Mouse (Mus musculus) right cerebral cortex, postnatal 10 days (tissue): ENCODE results near the gene Ube2u.
A peak's percentile ranks its signal among the peaks of the same experiment; 100 is the strongest.

Experiments
- DNase-seq, 2 experiments: peaks; one replicate each; pipeline ENCODE4 v3.0.0; 2021; ENCODE audit warnings: low spot score in 2 of 2

Ube2u gene

DNA sequence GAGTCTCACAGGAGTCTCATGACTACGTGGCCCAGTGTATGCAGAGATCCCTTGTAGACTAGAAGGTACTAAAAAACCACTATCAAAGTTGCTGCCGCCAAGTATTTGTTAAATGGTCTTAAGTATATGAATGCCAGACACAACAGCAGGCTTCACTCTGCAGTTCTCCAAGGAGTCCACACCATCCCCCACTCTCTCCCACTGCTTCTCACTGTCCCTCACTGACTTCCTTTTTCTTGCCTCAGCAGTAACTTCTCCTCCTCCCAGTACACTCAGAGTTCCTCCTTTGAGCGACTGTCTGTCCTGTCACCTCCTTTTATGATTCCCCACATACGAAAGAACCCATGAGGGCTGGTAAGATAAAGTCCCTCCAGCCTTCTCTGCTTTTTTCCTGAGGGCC is 69.3 kb downstream of the Ube2u start:
- peak in 1 of 2 experiments; percentile 30 for DNase-seq

DNA sequence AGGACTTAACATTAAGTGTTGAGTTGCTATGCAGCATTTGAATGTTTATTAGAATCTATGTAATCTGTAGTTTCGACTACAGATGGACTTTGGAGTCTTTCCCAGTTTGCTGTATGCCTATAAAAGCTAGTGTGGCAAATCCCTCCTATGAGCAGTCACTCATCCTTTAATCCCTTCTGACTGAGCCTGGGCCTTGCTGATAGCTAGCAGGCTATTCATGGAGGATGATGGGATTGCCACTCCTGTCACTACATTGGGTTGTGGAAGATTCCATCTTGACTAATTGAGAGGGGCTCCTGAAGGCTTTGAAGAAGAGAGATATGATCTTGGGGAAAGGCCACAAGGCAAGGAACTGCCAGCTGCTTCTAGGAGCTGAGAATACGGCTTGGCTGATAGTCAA is 74.6 kb downstream of the Ube2u start:
- no peak for DNase-seq

GRCm38 (mm10) chr4:100588236-100589206 is 109.9 kb downstream of the Ube2u start:
- peak; percentile 89 to 91 for DNase-seq

DNA sequence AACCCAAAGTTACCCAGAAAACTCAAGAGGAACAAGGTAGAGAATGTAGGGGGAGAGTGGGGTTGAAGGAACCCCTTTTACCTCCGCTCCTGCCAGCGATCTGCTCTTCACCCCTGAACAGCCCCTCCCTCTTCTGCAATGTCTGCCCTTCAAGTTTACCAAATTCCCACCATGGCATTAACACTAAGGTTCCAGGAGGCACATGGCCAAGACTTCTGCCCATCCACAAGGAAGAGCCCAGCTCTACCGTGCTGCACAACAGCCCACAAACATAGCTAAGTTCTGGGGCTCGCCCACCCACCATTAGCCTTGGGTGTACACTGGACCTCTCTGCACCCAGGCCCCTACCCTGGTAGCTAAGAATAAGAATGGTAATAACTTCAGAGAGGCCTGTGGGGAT is 117.1 kb downstream of the Ube2u start:
- no peak for DNase-seq

DNA sequence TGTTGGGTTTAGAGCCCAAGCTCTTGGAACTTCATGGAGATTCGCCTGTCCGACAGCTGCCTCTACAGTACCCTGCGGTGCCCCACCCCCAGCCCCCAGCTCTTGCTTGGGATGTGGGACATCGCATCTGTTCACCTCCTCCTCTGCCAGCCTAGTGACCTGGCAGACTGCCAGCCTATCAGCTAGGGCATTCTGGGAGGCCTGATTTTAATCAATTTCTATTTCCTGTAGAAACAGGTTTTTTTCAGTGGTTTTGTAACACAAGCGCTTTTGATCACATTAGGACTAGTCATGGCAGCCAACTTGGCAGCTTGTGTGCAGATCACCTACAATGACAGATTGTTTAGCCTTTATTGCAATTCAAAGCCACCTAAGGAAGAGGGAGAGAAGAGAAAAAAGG is 118.0 kb downstream of the Ube2u start:
- peak; percentile 51 to 63 for DNase-seq

- peak; percentile 56 to 60 for DNase-seq
Observed at GRCm38 (mm10) chr4:100597049-100597448, 118.4 kb downstream of the Ube2u start.
